Mouse (Mus musculus) heart, embryonic 13.5 days (tissue): ENCODE measurements at regions not wholly inside any gene's neighbourhood (a gene's known extent, or its start where the extent isn't known, plus 50 kb on each side); places are given as distances from the start of the nearest gene placed in this dataset.

Source experiments
- ATAC-seq: fragments of 200-750 bp; cut with Nextera tagmentation; 2 replicates; pipeline ENCODE4 v1.8.0; 2017; ENCODE audit warnings: moderate TSS enrichment; ENCODE audit not compliant: insufficient number of reproducible peaks, low FRiP score, low TSS enrichment; ENCODE audit errors: extremely low read depth
- H3K27ac ChIP-seq: fragments of 300-500 bp; sonication (generic); replicated peaks from 2 replicates; pipeline ENCODE4 v1.5.1; 2015; ENCODE audit warnings: moderate library complexity, mild to moderate bottlenecking, inconsistent platforms
- H3K27me3 ChIP-seq: fragments of 300-500 bp; sonication (generic); replicated peaks from 2 replicates; pipeline ENCODE4 v1.6.1; 2015; ENCODE audit warnings: mild to moderate bottlenecking, inconsistent platforms
- H3K36me3 ChIP-seq: fragments of 300-500 bp; sonication (generic); 2 replicates; pipeline ENCODE4 v1.6.1; 2015; ENCODE audit warnings: mild to moderate bottlenecking, inconsistent platforms
- H3K4me1 ChIP-seq: fragments of 300-500 bp; sonication (generic); 2 replicates; pipeline ENCODE4 v1.6.1; 2015; ENCODE audit warnings: inconsistent platforms
- H3K4me2 ChIP-seq: fragments of 300-500 bp; sonication (generic); 2 replicates; pipeline ENCODE4 v1.6.1; 2015; ENCODE audit warnings: inconsistent platforms, mild to moderate bottlenecking, moderate library complexity
- H3K4me3 ChIP-seq: fragments of 300-500 bp; sonication (generic); 2 replicates; pipeline ENCODE4 v1.5.1; 2015; ENCODE audit warnings: moderate library complexity, mild to moderate bottlenecking, inconsistent platforms
- H3K9ac ChIP-seq: fragments of 300-500 bp; sonication (generic); 2 replicates; pipeline ENCODE4 v1.6.1; 2015; ENCODE audit warnings: inconsistent platforms, mild to moderate bottlenecking, moderate library complexity
- H3K9me3 ChIP-seq: fragments of 300-500 bp; sonication (generic); 2 replicates; pipeline ENCODE4 v1.6.1; 2016; ENCODE audit warnings: inconsistent platforms
- WGBS: fragments of 180-500 bp; shearing (Covaris S2); methylation state at CpG from one replicate; pipeline ENCODE4 v1.1.7; 2015; ENCODE audit warnings: mixed read lengths; 5-methylcytosine and 5-hydroxymethylcytosine counted together

DNA sequence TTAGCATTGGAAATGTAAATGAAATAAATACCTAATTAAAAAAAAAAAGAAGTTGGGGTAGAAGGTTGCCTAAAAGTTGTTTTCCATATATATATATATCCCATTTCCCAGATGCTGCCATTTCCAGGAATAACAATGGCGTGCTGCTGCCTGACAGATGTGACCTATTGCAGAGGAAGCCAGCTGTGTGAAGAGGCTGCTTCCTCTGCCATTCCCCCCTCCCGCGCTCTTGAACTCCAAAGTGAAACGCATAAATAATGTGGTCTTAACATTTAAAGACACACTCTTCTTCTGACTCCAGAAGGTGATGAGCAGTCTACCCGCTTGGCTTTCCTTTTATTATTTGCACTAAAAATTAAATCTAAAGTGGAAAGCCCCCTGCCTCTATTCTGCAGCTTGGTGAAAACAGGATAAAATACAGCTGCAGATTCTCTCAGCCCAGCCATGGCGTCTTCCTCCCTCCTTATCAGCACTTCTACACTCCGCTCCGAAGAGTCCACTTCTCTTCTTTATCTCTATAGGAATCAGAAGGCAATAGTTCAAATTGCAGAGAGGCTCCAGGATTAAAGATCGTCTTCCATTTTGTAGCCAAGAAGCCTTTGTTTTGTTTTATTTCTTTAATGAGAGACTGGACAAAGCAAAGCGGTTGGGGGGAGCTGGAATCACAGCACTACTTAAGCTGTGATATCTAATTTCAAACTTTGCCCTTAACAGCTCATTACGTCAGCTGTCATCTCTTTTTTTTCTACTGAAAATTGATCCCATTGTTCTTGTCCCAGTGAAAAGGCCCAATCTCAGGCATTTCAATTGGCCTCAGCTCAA is 385.1 kb downstream of the Rapgef2 start:
- Histone ChIP-seq H3K4me3 (peak overlapping the region; percentile 36), H3K27me3 (no peaks in the 10 kb centered on the region), H3K9ac (peak overlapping the region; percentile 16; the same call in 1 of the 2 replicates), H3K4me2 (peak overlapping the region; percentile 62), H3K36me3 (no peaks in the 10 kb centered on the region), H3K4me1 (peaks cover 27% of the 10 kb centered on the region), H3K27ac (peak overlapping the region; percentile 43), H3K9me3 (no peaks in the 10 kb centered on the region)
- WGBS, result 18% methylated on average over 11 of the region's 11 CpGs
- ATAC-seq, result no peak

GRCm38 (mm10) chr3:78899446-78900230 is 386.7 kb downstream of the Rapgef2 start:
- no peaks in the 10 kb centered on the region for H3K36me3 ChIP-seq
- H3K9me3 ChIP-seq, result no peaks in the 10 kb centered on the region
- WGBS, result 57% methylated on average over 8 of the region's 8 CpGs
- H3K9ac ChIP-seq, result no peak overlapping the region
- H3K4me2 ChIP-seq, result no peak overlapping the region
- no peaks in the 10 kb centered on the region for H3K27me3 ChIP-seq
- peak overlapping the region; percentile 50; the same call in 1 of the 2 replicates for H3K27ac ChIP-seq
- peaks cover 27% of the 10 kb centered on the region for H3K4me1 ChIP-seq
- ATAC-seq, result peak; percentile 37; the same call in 1 of the 2 replicates
- no peak overlapping the region for H3K4me3 ChIP-seq

GRCm38 (mm10) chr3:78889326-78889725 is 397.0 kb downstream of the Rapgef2 start:
- Histone ChIP-seq H3K4me1 (no peaks in the 10 kb centered on the region), H3K4me2 (no peak overlapping the region), H3K9ac (no peak overlapping the region), H3K27ac (no peak overlapping the region), H3K9me3 (no peaks in the 10 kb centered on the region), H3K27me3 (no peaks in the 10 kb centered on the region), H3K4me3 (no peak overlapping the region), H3K36me3 (no peaks in the 10 kb centered on the region)
- no peak for ATAC-seq
- WGBS, result 56% methylated on average over 3 of the region's 3 CpGs

DNA sequence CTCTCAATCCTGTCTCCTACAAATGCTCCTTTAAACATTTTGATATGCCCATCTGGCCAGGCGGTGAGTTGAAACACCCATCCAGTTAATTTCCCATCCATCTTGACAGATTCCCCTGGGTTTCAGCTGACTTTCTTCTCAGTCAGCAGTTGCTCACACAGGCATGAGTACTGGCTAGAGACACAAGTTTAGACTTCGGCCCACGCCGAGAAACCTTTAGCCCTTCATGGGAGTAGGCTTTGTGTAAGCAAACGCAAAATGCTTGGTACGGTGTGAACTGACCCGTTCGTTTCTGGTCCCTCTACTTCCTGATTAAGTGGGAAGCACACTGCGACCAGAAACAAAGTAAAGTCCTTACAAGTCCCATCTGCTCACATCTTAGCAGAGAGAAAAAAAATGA is 401.6 kb downstream of the Rapgef2 start:
- Histone ChIP-seq H3K4me2 (no peak overlapping the region), H3K27me3 (no peaks in the 10 kb centered on the region), H3K27ac (no peak overlapping the region), H3K4me1 (no peaks in the 10 kb centered on the region), H3K9me3 (no peaks in the 10 kb centered on the region), H3K9ac (no peak overlapping the region), H3K36me3 (no peaks in the 10 kb centered on the region), H3K4me3 (no peak overlapping the region)
- WGBS, result 72% methylated on average over 9 of the region's 9 CpGs
- no peak for ATAC-seq

GRCm38 (mm10) chr3:78884029-78884428 is 402.3 kb downstream of the Rapgef2 start:
- Histone ChIP-seq H3K9me3 (no peaks in the 10 kb centered on the region), H3K36me3 (no peaks in the 10 kb centered on the region), H3K27ac (no peak overlapping the region), H3K27me3 (no peaks in the 10 kb centered on the region), H3K4me1 (no peaks in the 10 kb centered on the region), H3K4me3 (no peak overlapping the region), H3K4me2 (no peak overlapping the region), H3K9ac (no peak overlapping the region)
- ATAC-seq, result no peak
- 72% methylated on average over 11 of the region's 11 CpGs for WGBS

- H3K27me3 ChIP-seq, result no peaks in the 10 kb centered on the region
- no peaks in the 10 kb centered on the region for H3K4me1 ChIP-seq
- no peaks in the 10 kb centered on the region for H3K9me3 ChIP-seq
- no peak overlapping the region for H3K27ac ChIP-seq
- no peak overlapping the region for H3K4me3 ChIP-seq
- no peak overlapping the region for H3K4me2 ChIP-seq
- H3K9ac ChIP-seq, result no peak overlapping the region
- ATAC-seq, result no peak
- H3K36me3 ChIP-seq, result no peaks in the 10 kb centered on the region
- 88% methylated on average over 13 of the region's 13 CpGs for WGBS
These were observed 406.2 kb downstream of the Rapgef2 start for GRCm38 (mm10) chr3:78880072-78880471.

GRCm38 (mm10) chr3:78877323-78877722 is 409.0 kb downstream of the Rapgef2 start:
- Histone ChIP-seq H3K9ac (no peak overlapping the region), H3K27me3 (no peaks in the 10 kb centered on the region), H3K27ac (no peak overlapping the region), H3K4me2 (no peak overlapping the region), H3K36me3 (no peaks in the 10 kb centered on the region), H3K9me3 (no peaks in the 10 kb centered on the region), H3K4me3 (no peak overlapping the region), H3K4me1 (no peaks in the 10 kb centered on the region)
- 67% methylated on average over 3 of the region's 3 CpGs for WGBS
- no peak for ATAC-seq

DNA sequence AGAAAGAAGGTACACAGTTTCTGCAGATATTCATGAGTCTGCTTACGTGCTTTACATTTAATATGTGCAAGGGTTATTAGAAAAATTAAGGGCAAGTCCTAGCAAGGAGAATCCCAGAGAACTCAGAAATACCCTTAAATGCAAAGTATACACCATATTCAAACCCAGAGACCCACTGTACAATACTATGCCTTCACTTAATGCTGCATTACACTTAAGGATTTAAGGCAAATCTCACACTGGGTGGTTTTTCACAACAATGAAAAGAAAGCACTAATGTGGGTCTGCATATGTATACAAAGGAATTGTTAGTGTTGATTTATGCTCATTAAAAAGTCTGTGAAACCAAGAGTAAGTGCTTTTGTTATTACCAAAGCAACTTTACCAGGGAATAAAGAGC is 419.4 kb downstream of the Rapgef2 start:
- no peak overlapping the region for H3K27ac ChIP-seq
- no peak overlapping the region for H3K9ac ChIP-seq
- WGBS, result 77% methylated on average over 1 of the region's 1 CpGs
- H3K9me3 ChIP-seq, result no peaks in the 10 kb centered on the region
- no peak overlapping the region for H3K4me2 ChIP-seq
- no peaks in the 10 kb centered on the region for H3K4me1 ChIP-seq
- no peak for ATAC-seq
- H3K4me3 ChIP-seq, result no peak overlapping the region
- no peaks in the 10 kb centered on the region for H3K27me3 ChIP-seq
- H3K36me3 ChIP-seq, result no peaks in the 10 kb centered on the region

DNA sequence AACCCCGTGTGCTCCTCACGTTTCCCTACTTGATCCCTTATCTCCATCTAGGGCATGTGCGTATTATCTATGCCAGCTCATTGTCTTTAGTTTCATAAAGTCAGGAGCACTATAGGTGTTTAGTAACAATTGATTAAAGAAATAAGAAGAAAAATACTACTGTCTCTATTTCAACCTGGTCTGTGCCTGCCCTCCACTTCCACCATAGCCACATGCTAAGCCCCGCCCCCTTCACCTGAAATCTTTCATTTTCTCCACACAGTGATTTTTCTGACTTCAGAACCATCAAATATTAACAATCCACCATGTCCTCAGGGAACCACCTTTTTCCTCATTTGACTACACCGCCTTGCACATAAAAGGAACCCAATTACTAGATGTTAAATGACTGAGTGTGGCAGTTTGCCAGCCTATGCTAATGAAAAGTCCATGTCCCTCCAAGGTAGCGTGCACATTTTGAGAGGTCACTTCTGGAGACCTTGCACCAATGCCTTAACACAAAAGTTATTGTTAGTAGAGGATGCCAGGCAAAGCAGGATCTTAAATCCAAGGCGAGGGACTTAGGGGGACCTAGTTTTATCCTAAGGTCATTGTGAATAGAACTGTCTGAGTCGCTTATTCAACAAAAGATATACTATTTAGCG is 420.1 kb downstream of the Rapgef2 start:
- no peak for ATAC-seq
- no peaks in the 10 kb centered on the region for H3K27me3 ChIP-seq
- H3K4me1 ChIP-seq, result no peaks in the 10 kb centered on the region
- no peaks in the 10 kb centered on the region for H3K9me3 ChIP-seq
- H3K27ac ChIP-seq, result no peak overlapping the region
- H3K9ac ChIP-seq, result no peak overlapping the region
- H3K36me3 ChIP-seq, result no peaks in the 10 kb centered on the region
- H3K4me3 ChIP-seq, result no peak overlapping the region
- H3K4me2 ChIP-seq, result no peak overlapping the region
- WGBS, result 76% methylated on average over 9 of the region's 9 CpGs

GRCm38 (mm10) chr3:78863005-78863404 is 423.3 kb downstream of the Rapgef2 start:
- no peak overlapping the region for H3K27ac ChIP-seq
- ATAC-seq, result no peak
- no peak overlapping the region for H3K9ac ChIP-seq

DNA sequence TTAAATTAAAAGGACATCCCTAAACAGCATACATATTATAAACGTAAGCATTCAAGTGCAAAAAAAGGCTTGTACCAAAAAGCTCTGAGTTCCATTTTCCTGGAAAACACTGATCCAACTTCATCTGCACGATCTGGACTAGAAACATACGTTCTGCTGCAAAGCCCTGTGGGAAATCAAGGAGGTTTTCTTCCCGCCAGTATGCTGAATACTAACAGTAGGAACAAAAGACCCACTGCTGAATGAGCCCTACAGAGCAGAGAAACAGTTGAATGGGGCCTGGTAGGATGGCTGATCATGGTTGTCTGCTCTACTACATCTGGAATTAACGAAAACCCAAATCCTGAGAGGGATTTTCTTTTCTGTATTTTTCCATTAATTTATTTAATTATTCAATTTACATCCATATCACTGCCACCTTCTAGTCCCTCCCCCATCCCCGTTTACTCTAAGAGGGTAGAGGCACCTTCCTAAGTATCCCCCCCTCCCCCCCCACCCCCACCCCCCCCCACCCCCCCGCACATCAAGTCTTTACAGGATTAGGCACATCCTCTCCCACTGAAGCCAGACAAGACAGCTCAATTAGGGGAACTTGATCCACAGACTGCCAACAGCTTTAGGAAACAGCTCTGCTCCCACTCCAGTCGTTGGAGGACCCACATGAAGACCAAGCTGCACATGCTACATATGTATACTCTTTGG is 439.5 kb downstream of the Rapgef2 start:
- Histone ChIP-seq H3K9me3 (no peaks in the 10 kb centered on the region), H3K36me3 (no peaks in the 10 kb centered on the region), H3K27me3 (no peaks in the 10 kb centered on the region), H3K4me2 (no peak overlapping the region), H3K9ac (no peak overlapping the region), H3K27ac (no peak overlapping the region), H3K4me3 (no peak overlapping the region), H3K4me1 (no peaks in the 10 kb centered on the region)
- 63% methylated on average over 7 of the region's 8 CpGs for WGBS
- ATAC-seq, result no peak

More at GRCm38 (mm10) chr3:78863005-78863404, 423.3 kb downstream of the Rapgef2 start:
- no peaks in the 10 kb centered on the region for H3K36me3 ChIP-seq
- no peaks in the 10 kb centered on the region for H3K27me3 ChIP-seq
- 80% methylated on average over 2 of the region's 2 CpGs for WGBS
- no peak overlapping the region for H3K4me2 ChIP-seq
- no peaks in the 10 kb centered on the region for H3K4me1 ChIP-seq
- no peak overlapping the region for H3K4me3 ChIP-seq
- H3K9me3 ChIP-seq, result no peaks in the 10 kb centered on the region
